Mouse (Mus musculus) testis, postnatal 10 days (tissue): ENCODE data around the gene Grin2d.

Experiments
- DNase-seq: peaks from one replicate; pipeline ENCODE4 v3.0.0; 2021; ENCODE audit warnings: low spot score

The Grin2d gene

GRCm38 (mm10) chr7:45782271-45782670 is 95.9 kb downstream of the Grin2d start:
- no peak for DNase-seq
